Mouse (Mus musculus) midbrain, embryonic 11.5 days (tissue): ENCODE results near the gene Olfr761. TPM values are rescaled to one million over a fixed set of nuclear protein-coding genes. Genes with fewer than 3 reads are reported as not detected.
"Not testable (repeated sequence)": the region's sequence is repeated elsewhere in the genome, so short reads cannot be mapped to it uniquely, and the experiment has no call there.

Experiments
- ATAC-seq: fragments of 200-750 bp; cut with Nextera tagmentation; 2 replicates; pipeline ENCODE4 v1.8.0; 2017; ENCODE audit warnings: moderate TSS enrichment, moderate library complexity; ENCODE audit not compliant: low FRiP score
- DNase-seq: peaks from one replicate; pipeline ENCODE4 v3.0.0; 2015; ENCODE audit warnings: low spot score; ENCODE audit errors: missing footprints
- H3K27ac ChIP-seq: fragments of 300-500 bp; sonication (generic); 2 replicates; pipeline ENCODE4 v1.5.1; 2014; ENCODE audit warnings: low read depth, low read length
- H3K27me3 ChIP-seq: fragments of 300-500 bp; sonication (generic); 2 replicates; pipeline ENCODE4 v1.6.1; 2014; ENCODE audit warnings: mild to moderate bottlenecking, low read length, moderate library complexity, mixed read lengths; ENCODE audit not compliant: control insufficient read depth, insufficient read depth
- H3K36me3 ChIP-seq: fragments of 300-500 bp; sonication (generic); 2 replicates; pipeline ENCODE4 v1.6.1; 2014; ENCODE audit warnings: mild to moderate bottlenecking, low read length, moderate library complexity, mixed read lengths; ENCODE audit not compliant: control insufficient read depth, insufficient read depth
- H3K4me1 ChIP-seq: fragments of 300-500 bp; sonication (generic); 2 replicates; pipeline ENCODE4 v1.6.1; 2014; ENCODE audit warnings: low read length; ENCODE audit not compliant: control insufficient read depth, insufficient read depth
- H3K4me2 ChIP-seq: fragments of 300-500 bp; sonication (generic); 2 replicates; pipeline ENCODE4 v1.6.1; 2014; ENCODE audit warnings: mild to moderate bottlenecking, moderate library complexity
- H3K4me3 ChIP-seq: fragments of 300-500 bp; sonication (generic); 2 replicates; pipeline ENCODE4 v1.5.1; 2014; ENCODE audit warnings: low read depth, low read length
- H3K9ac ChIP-seq: fragments of 300-500 bp; sonication (generic); 2 replicates; pipeline ENCODE4 v1.6.1; 2014; ENCODE audit warnings: low read length
- H3K9me3 ChIP-seq: fragments of 300-500 bp; sonication (generic); 2 replicates; pipeline ENCODE4 v1.6.1; 2016; ENCODE audit warnings: low read length; ENCODE audit not compliant: control insufficient read depth
- WGBS: fragments of 180-500 bp; shearing (Covaris S2); extraction: QIAGEN DNeasy Blood & Tissue Kit; methylation state at CpG from one replicate; pipeline ENCODE4 v1.1.7; 2014; 5-methylcytosine and 5-hydroxymethylcytosine counted together
- polyA plus RNA-seq: library from polyadenylated mRNA; unstranded; fragments of >200 nt; fragmentation: Nextera tagmentation; extraction: Ambion mirVana; gene quantifications from 2 replicates; pipeline ENCODE4 v1.2.1, GENCODE M21; 2014

Olfr761 gene
- not detected in 2 replicates for polyA plus RNA-seq

DNA sequence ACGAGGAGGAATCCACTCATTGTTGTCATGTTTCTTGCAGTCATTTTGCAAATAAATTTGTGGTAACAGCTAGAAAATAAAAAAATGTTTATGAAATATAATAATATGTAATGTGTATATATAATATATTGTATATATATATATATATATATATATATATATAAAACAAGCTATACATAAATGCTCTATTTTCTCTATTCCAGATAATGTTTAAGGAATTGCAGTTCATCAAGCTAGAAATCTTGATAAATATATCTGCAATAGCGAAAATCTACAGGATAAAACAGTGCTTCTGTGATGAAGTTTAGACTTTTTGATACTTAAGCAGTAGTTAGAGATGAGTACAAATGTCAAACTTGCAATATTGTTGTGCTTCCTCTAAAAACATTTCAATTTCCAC is at the start of gene Olfr761:
Gene Olfr761 (minus strand): TSS at position 101 of the 400 bp plus-strand sequence.
- Histone ChIP-seq H3K9ac (no peak within 1 kb of the TSS), H3K4me2 (no peak within 1 kb of the TSS), H3K27me3 (no peaks in the 10 kb centered on the region), H3K4me1 (no peaks in the 10 kb centered on the region), H3K27ac (no peak within 1 kb of the TSS), H3K36me3 (no peaks in the 10 kb centered on the region), H3K9me3 (no peaks in the 10 kb centered on the region), H3K4me3 (no peak within 1 kb of the TSS)
- ATAC-seq (no peak), DNase-seq (no peak)
- WGBS: 83% methylated on average over 2 of the region's 2 CpGs

DNA sequence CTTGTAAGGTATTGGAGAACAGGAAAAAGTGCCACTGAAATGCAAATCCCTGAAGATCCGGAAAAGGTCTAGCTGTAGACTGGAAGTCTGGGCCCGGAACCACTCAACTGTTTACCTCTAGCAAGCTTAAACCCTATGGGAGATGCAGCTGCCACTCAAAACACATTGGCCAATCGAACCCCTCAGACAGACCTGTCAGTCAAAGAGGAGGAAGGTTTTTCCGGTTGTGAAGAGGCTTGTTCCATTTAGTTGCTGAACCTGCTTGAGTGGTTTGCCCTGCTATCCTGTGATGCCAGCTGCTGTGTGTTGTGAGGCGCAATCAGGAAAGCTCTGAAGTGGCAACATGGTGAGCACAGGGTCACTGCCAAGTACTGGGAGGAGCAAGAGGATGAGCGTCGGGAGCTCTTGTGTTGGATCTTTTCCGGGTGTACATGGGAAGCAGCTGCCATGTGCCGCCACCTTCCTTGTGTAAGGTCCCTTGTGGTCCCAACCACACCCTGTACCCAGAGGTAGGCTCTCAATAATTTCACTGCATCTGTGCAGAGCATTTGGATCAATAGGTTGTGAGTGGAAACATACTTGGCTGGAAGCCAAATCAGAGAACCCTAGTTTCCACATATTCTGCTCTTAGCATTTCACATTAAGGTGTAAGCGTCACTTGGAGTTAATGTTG is 42.9 kb upstream of the Olfr761 start:
- no peak for DNase-seq
- no peak overlapping the region for H3K27ac ChIP-seq
- no peaks in the 10 kb centered on the region for H3K4me1 ChIP-seq
- no peaks in the 10 kb centered on the region for H3K27me3 ChIP-seq
- no peak overlapping the region for H3K9ac ChIP-seq
- H3K4me2 ChIP-seq: no peak overlapping the region
- no peaks in the 10 kb centered on the region for H3K9me3 ChIP-seq
- ATAC-seq: no peak
- no peak overlapping the region for H3K4me3 ChIP-seq
- 65% methylated on average over 10 of the region's 10 CpGs for WGBS
- H3K36me3 ChIP-seq: no peaks in the 10 kb centered on the region

DNA sequence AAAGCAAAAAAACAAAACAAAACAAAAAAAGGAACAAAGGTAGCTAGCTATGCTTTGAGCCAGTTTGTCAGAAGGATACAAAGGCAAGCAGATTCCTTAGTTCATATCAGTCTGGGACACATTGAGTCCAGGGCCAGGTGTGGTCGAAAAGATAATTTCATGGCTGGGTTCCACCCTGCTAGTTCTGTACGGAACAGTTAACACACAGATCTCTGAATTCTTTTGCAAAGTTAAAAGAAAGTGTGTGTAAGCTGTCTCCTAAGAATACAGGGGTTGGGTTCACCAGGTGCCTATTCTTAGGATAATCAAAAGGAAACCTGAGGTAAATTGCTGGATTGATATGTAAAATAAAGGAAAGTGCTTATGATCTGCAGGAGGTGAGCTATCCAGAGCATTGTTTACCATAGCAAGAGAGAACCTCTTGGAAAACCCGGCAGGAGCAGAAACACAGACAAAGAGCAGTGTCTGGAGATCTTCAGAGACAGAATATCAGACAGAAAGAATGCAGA is 37.6 kb upstream of the Olfr761 start:
- H3K9me3 ChIP-seq: no peaks in the 10 kb centered on the region
- DNase-seq (no peak), ATAC-seq (no peak)
- H3K4me1 ChIP-seq: no peaks in the 10 kb centered on the region
- no peak overlapping the region for H3K9ac ChIP-seq
- H3K27me3 ChIP-seq: no peaks in the 10 kb centered on the region
- no peaks in the 10 kb centered on the region for H3K36me3 ChIP-seq
- no peak overlapping the region for H3K4me3 ChIP-seq
- H3K4me2 ChIP-seq: no peak overlapping the region
- H3K27ac ChIP-seq: no peak overlapping the region; the same call in 1 of the 2 replicates
- 62% methylated on average over 3 of the region's 3 CpGs for WGBS

DNA sequence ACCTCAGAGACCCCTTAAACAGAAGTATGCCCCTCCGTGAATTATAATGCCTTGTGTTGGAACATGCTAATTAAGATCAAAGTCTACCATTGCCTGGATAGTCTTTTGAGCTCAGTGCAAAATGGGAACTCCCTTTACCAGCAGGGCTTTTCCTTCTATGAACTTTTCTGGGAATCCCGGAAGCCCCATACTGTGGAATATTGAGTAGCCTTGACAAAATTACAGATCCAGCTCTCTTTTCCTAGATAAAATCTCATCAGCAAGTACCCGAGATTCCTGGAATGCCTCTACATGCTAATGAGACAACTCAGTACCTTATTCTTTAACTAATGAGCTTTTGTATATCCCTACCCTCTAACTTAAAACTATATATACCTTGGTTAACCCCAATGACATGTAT is 20.7 kb upstream of the Olfr761 start:
- H3K4me3 ChIP-seq: no peak overlapping the region
- no peak overlapping the region for H3K4me2 ChIP-seq
- H3K27me3 ChIP-seq: no peaks in the 10 kb centered on the region
- 91% methylated on average over 3 of the region's 3 CpGs for WGBS
- no peak for ATAC-seq
- no peak overlapping the region for H3K9ac ChIP-seq
- no peak overlapping the region for H3K27ac ChIP-seq
- no peak for DNase-seq
- H3K4me1 ChIP-seq: no peaks in the 10 kb centered on the region
- H3K36me3 ChIP-seq: no peaks in the 10 kb centered on the region
- no peaks in the 10 kb centered on the region for H3K9me3 ChIP-seq

DNA sequence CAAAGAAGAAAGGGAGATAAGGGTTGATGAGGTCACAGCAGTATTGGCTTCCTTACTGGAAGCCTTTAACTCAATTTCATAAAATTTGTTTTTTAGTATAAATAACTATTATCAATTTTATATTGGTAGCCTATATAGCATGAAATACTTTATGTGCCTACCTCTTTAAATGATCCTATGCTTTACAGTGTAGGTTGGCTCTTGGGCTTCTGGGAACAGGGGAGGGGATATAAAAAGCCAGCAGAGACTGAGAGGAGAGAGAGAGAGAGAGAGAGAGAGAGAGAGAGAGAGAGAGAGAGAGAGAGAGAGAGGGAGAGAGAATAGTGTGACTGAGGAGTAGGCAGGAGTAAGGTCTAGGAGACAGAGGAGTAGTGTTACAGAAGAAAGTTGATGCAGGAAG is 32.6 kb downstream of the Olfr761 start, which contains the start of gene Olfr128:
Gene Olfr128 (plus strand): TSS at position 301 of the 400 bp plus-strand sequence.
- no peaks in the 10 kb centered on the region for H3K27me3 ChIP-seq

DNA sequence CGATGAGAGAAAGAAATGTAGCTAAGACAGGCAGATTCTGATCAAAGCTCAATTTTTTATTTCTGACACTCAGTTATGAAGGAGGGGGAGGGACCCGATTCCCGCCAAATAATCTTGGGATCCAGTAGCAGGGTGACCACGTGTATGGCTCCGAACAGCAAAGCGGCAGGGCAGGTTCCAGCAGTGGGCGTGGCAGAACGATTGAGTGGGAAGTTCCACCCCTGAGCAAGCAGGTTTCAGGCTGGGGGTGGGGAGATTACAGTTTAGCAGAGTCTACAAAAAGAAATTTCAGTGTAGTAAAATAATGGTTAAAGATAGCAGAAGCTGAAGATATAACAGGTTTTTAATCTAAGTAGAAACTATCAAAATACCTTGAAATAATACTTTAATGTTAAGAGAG is 46.1 kb downstream of the Olfr761 start:
- not testable (repeated sequence) for H3K27ac ChIP-seq, DNase-seq, H3K4me2 ChIP-seq, H3K36me3 ChIP-seq, H3K4me3 ChIP-seq, H3K9me3 ChIP-seq, H3K27me3 ChIP-seq, ATAC-seq, H3K4me1 ChIP-seq, H3K9ac ChIP-seq
- 80% methylated on average over 8 of the region's 8 CpGs for WGBS

More for the DNA sequence above, 32.6 kb downstream of the Olfr761 start, which contains the start of gene Olfr128:
- H3K9ac ChIP-seq: no peak within 1 kb of the TSS
- no peak for DNase-seq
- no peak within 1 kb of the TSS for H3K4me2 ChIP-seq
- H3K27ac ChIP-seq: no peak within 1 kb of the TSS
- H3K36me3 ChIP-seq: no peaks in the 10 kb centered on the region
- no peak for ATAC-seq
- no peaks in the 10 kb centered on the region for H3K9me3 ChIP-seq
- H3K4me1 ChIP-seq: no peaks in the 10 kb centered on the region
- no peak within 1 kb of the TSS for H3K4me3 ChIP-seq

Other genes starting within 250 kb of the Olfr761 start
- not detected in 2 replicates for gene Olfr120, start 231.3 kb downstream of the Olfr761 start, polyA plus RNA-seq
- gene Olfr121, start 204.2 kb downstream of the Olfr761 start, polyA plus RNA-seq: not detected in 2 replicates
- not detected in 2 replicates for gene Olfr122, start 184.5 kb downstream of the Olfr761 start, polyA plus RNA-seq
- not detected in 2 replicates for gene Olfr123, start 159.6 kb downstream of the Olfr761 start, polyA plus RNA-seq
- not detected in 2 replicates for gene Olfr124, start 153.2 kb downstream of the Olfr761 start, polyA plus RNA-seq
- gene Olfr125, start 120.1 kb downstream of the Olfr761 start, polyA plus RNA-seq: not detected in 2 replicates
- gene Olfr126, start 105.6 kb downstream of the Olfr761 start, polyA plus RNA-seq: not detected in 2 replicates
- not detected in 2 replicates for gene Olfr127, start 52.6 kb downstream of the Olfr761 start, polyA plus RNA-seq
- not detected in 2 replicates for gene Olfr128, start 32.5 kb downstream of the Olfr761 start, polyA plus RNA-seq
- gene Olfr129, start 107.0 kb upstream of the Olfr761 start, polyA plus RNA-seq: 0.03 TPM in 1 of 2 replicates, not detected in the other
- gene Olfr130, start 110.8 kb upstream of the Olfr761 start, polyA plus RNA-seq: not detected in 2 replicates
- gene Olfr131, start 135.6 kb upstream of the Olfr761 start, polyA plus RNA-seq: not detected in 2 replicates
- not detected in 2 replicates for gene Olfr132, start 181.4 kb upstream of the Olfr761 start, polyA plus RNA-seq
- not detected in 2 replicates for gene Olfr133, start 192.2 kb upstream of the Olfr761 start, polyA plus RNA-seq
- gene Olfr134, start 218.3 kb upstream of the Olfr761 start, polyA plus RNA-seq: not detected in 2 replicates